10 mouse cellular contexts compared by ENCODE assay signal in genomic region chr9:71043899-71044298, GRCm38 (mm10).
A peak's percentile ranks its signal among the peaks of the same experiment; 100 is the strongest.
DNase-seq lines count a peak whose midpoint lies in the region; ATAC-seq lines count a peak whose summit lies in the region.
"Had no signal": no experiment of that assay in that cellular context is flagged by ENCODE, and none has a peak within 500 bp of the region (broad histone marks: within the 10 kb centered on the region; RNA-seq: fewer than 3 reads in every experiment).

No protein-coding gene starts in this region.

- peak; percentile 39 to 49 for DNase-seq in heart, adult 18-20 months
- DNase-seq in neural tube, embryonic 10.5 days (ENCODE audit: extremely low spot score, low spot score): no peak
- DNase-seq in lung, postnatal 4 days: peak; percentile 45 to 57
- DNase-seq in thymus, postnatal 25 days: no peak

- no peaks in the 10 kb centered on the region for H3K36me3 ChIP-seq in heart, embryonic 11.5 days (ENCODE audit: control insufficient read depth, insufficient read depth, low read length)
- H3K36me3 ChIP-seq in neural tube, embryonic 14.5 days (ENCODE audit: control insufficient read depth, insufficient read depth, low read length): no peaks in the 10 kb centered on the region
- no peaks in the 10 kb centered on the region for H3K36me3 ChIP-seq in heart, embryonic 16.5 days (ENCODE audit: control insufficient read depth, insufficient read depth)
- H3K36me3 ChIP-seq: G1E; midbrain, embryonic 15.5 days had no signal

- no peak overlapping the region for H3K4me2 ChIP-seq in heart, embryonic 11.5 days
- H3K4me2 ChIP-seq in neural tube, embryonic 14.5 days (ENCODE audit: low read depth, low read length): no peak overlapping the region
- no peak overlapping the region for H3K4me2 ChIP-seq in heart, embryonic 16.5 days (ENCODE audit: low read depth, low read length)
- H3K4me2 ChIP-seq: midbrain, embryonic 15.5 days had no signal

- H3K4me1 ChIP-seq in heart, embryonic 11.5 days (ENCODE audit: control insufficient read depth, insufficient read depth, low read length): no peaks in the 10 kb centered on the region
- no peaks in the 10 kb centered on the region for H3K4me1 ChIP-seq in neural tube, embryonic 14.5 days (ENCODE audit: control insufficient read depth, insufficient read depth, low read length)
- H3K4me1 ChIP-seq in heart, embryonic 16.5 days (ENCODE audit: control insufficient read depth, insufficient read depth, low read length): no peaks in the 10 kb centered on the region
- H3K4me1 ChIP-seq: midbrain, embryonic 15.5 days had no signal

- ATAC-seq in heart, embryonic 11.5 days (replicated peaks; ENCODE audit: insufficient number of reproducible peaks, low FRiP score, low TSS enrichment): no peak
- ATAC-seq in neural tube, embryonic 14.5 days (ENCODE audit: low read depth): peak; percentile 41; the same call in 1 of the 2 replicates
- ATAC-seq in heart, embryonic 16.5 days (replicated peaks; ENCODE audit: extremely low read depth, insufficient read depth, low FRiP score): peak; percentile 41; the same call in 1 of the 2 replicates
- no peak for ATAC-seq in monocyte, adult 5-6 weeks (replicated peaks; ENCODE audit: insufficient number of reproducible peaks, low FRiP score, low TSS enrichment, poor library complexity, severe bottlenecking)
- ATAC-seq: midbrain, embryonic 15.5 days had no signal

- H3K27ac ChIP-seq in heart, embryonic 11.5 days (ENCODE audit: low read depth, low read length): no peak overlapping the region
- no peak overlapping the region for H3K27ac ChIP-seq in neural tube, embryonic 14.5 days (ENCODE audit: low read depth, low read length)
- H3K27ac ChIP-seq in heart, embryonic 16.5 days (ENCODE audit: low read length): no peak overlapping the region
- H3K27ac ChIP-seq: midbrain, embryonic 15.5 days had no signal

- no peaks in the 10 kb centered on the region for H3K9me3 ChIP-seq in heart, embryonic 11.5 days (replicated peaks; ENCODE audit: control insufficient read depth, low read length)
- H3K9me3 ChIP-seq in neural tube, embryonic 14.5 days (ENCODE audit: control insufficient read depth, low read length): no peaks in the 10 kb centered on the region
- H3K9me3 ChIP-seq in heart, embryonic 16.5 days (replicated peaks; ENCODE audit: control insufficient read depth, low read length): peaks cover 5% of the 10 kb centered on the region
- H3K9me3 ChIP-seq: G1E; midbrain, embryonic 15.5 days had no signal

- no peaks in the 10 kb centered on the region for H3K27me3 ChIP-seq in heart, embryonic 11.5 days (ENCODE audit: control insufficient read depth, insufficient read depth, low read length)
- no peaks in the 10 kb centered on the region for H3K27me3 ChIP-seq in neural tube, embryonic 14.5 days (ENCODE audit: control insufficient read depth, insufficient read depth, low read length)
- no peaks in the 10 kb centered on the region for H3K27me3 ChIP-seq in heart, embryonic 16.5 days (ENCODE audit: control insufficient read depth, insufficient read depth, low read length)
- H3K27me3 ChIP-seq: midbrain, embryonic 15.5 days had no signal

- WGBS in heart, embryonic 11.5 days (ENCODE audit: insufficient replicate concordance): 64% methylated on average over 1 of the region's 1 CpGs
- WGBS in neural tube, embryonic 14.5 days: 29% methylated on average over 1 of the region's 1 CpGs
- WGBS in heart, embryonic 16.5 days: 34% methylated on average over 1 of the region's 1 CpGs

- H3K4me3 ChIP-seq in heart, embryonic 11.5 days (ENCODE audit: low read depth, low read length): no peak overlapping the region
- no peak overlapping the region for H3K4me3 ChIP-seq in neural tube, embryonic 14.5 days (ENCODE audit: low read depth, low read length)
- H3K4me3 ChIP-seq in heart, embryonic 16.5 days (ENCODE audit: low read length): no peak overlapping the region
- H3K4me3 ChIP-seq: midbrain, embryonic 15.5 days had no signal

- H3K9ac ChIP-seq in heart, embryonic 11.5 days (ENCODE audit: low read depth, low read length): no peak overlapping the region
- H3K9ac ChIP-seq in neural tube, embryonic 14.5 days (replicated peaks; ENCODE audit: low read depth, low read length): no peak overlapping the region
- no peak overlapping the region for H3K9ac ChIP-seq in heart, embryonic 16.5 days (ENCODE audit: low read length)
- H3K9ac ChIP-seq: midbrain, embryonic 15.5 days had no signal

Comparison
In these comparisons a context has a peak if more than half of its experiments do, and no peak if none do; other contexts are left out.
1. ATAC-seq: peak in neural tube, embryonic 14.5 days (single experiment) and heart, embryonic 16.5 days (single experiment); none in heart, embryonic 11.5 days (single experiment) and monocyte, adult 5-6 weeks (single experiment).
2. DNase-seq: peak in heart, adult 18-20 months (2 of 2) and lung, postnatal 4 days (2 of 2); none in neural tube, embryonic 10.5 days (single experiment) and thymus, postnatal 25 days (single experiment).